ENCODE assay signal across 8 mouse cellular contexts in genomic region chr4:111327760-111328373, GRCm38 (mm10).
DNase-seq lines count a peak whose midpoint lies in the region; ATAC-seq and TF ChIP-seq lines count a peak whose summit lies in the region.

No protein-coding gene starts in this region.

- no peak overlapping the region for H3K27ac ChIP-seq in heart, postnatal 0 days (ENCODE audit: low read depth)
- no peak overlapping the region for H3K27ac ChIP-seq in embryonic facial prominence, embryonic 14.5 days (replicated peaks; ENCODE audit: low read depth, low read length)

- no peaks in the 10 kb centered on the region for H3K36me3 ChIP-seq in heart, postnatal 0 days (replicated peaks; ENCODE audit: control insufficient read depth, insufficient read depth, low read length)
- no peaks in the 10 kb centered on the region for H3K36me3 ChIP-seq in embryonic facial prominence, embryonic 14.5 days (ENCODE audit: control insufficient read depth, insufficient read depth, low read length)

- no peaks in the 10 kb centered on the region for H3K9me3 ChIP-seq in heart, postnatal 0 days (replicated peaks; ENCODE audit: control insufficient read depth, low read length)
- no peaks in the 10 kb centered on the region for H3K9me3 ChIP-seq in embryonic facial prominence, embryonic 14.5 days (ENCODE audit: control insufficient read depth, low read length)

- WGBS in heart, postnatal 0 days: 48% methylated on average over 11 of the region's 11 CpGs
- 57% methylated on average over 11 of the region's 11 CpGs for WGBS in embryonic facial prominence, embryonic 14.5 days

- H3K4me3 ChIP-seq in heart, postnatal 0 days (ENCODE audit: low read depth, low read length): no peak overlapping the region
- no peak overlapping the region for H3K4me3 ChIP-seq in embryonic facial prominence, embryonic 14.5 days (ENCODE audit: low read depth, low read length)

- H3K9ac ChIP-seq in heart, postnatal 0 days (replicated peaks; ENCODE audit: low read depth, low read length): no peak overlapping the region
- H3K9ac ChIP-seq in embryonic facial prominence, embryonic 14.5 days (ENCODE audit: low read depth, low read length): no peak overlapping the region

- TF ChIP-seq CTCF in heart, postnatal 0 days (IDR thresholded peaks at IDR 0.05; ENCODE audit: low read depth): peak; percentile 78

- ATAC-seq in heart, postnatal 0 days (ENCODE audit: insufficient read depth, low read depth): no peak
- no peak for ATAC-seq in embryonic facial prominence, embryonic 14.5 days (ENCODE audit: low read depth)

- no peaks in the 10 kb centered on the region for H3K4me1 ChIP-seq in heart, postnatal 0 days (ENCODE audit: control insufficient read depth, insufficient read depth)
- H3K4me1 ChIP-seq in embryonic facial prominence, embryonic 14.5 days (ENCODE audit: control insufficient read depth, insufficient read depth, low read length): peaks cover 8% of the 10 kb centered on the region

- no peak overlapping the region for H3K4me2 ChIP-seq in heart, postnatal 0 days (ENCODE audit: low read depth, low read length)
- H3K4me2 ChIP-seq in embryonic facial prominence, embryonic 14.5 days (ENCODE audit: low read depth, low read length): no peak overlapping the region

- intact Hi-C loops in left cerebral cortex, postnatal 25 days (cut with DNase I): loop anchor here (1.0 to 5.0 kb wide), 5 partner anchors 21 to 309 kb away; partner anchors contain the start of gene Bend5

- peak; percentile 33 for DNase-seq in heart, postnatal 0 days (ENCODE audit: low spot score)
- DNase-seq in heart, adult 11 months: no peak
- peak; percentile 10 for DNase-seq in thymus, postnatal 14 days
- no peak for DNase-seq in thymus, adult 18-20 months
- DNase-seq in embryonic facial prominence, embryonic 14.5 days (ENCODE audit: low spot score): peak; percentile 72
- DNase-seq in left cerebral cortex, postnatal 25 days (ENCODE audit: low spot score in 2 of 2): peak; percentile 66 to 75
- peak; percentile 46 for DNase-seq in retina, postnatal 7 days (ENCODE audit: low read depth, low spot score)
- no peak for DNase-seq in gastrocnemius, postnatal 25 days

- TF ChIP-seq EP300 in heart, postnatal 0 days (IDR thresholded peaks at IDR 0.05; ENCODE audit: low read depth): no peak

- no peaks in the 10 kb centered on the region for H3K27me3 ChIP-seq in heart, postnatal 0 days (ENCODE audit: control insufficient read depth, insufficient read depth, low read length)
- H3K27me3 ChIP-seq in embryonic facial prominence, embryonic 14.5 days (replicated peaks; ENCODE audit: control insufficient read depth, insufficient read depth, low read length): no peaks in the 10 kb centered on the region

Comparison
In these comparisons a context has a peak if more than half of its experiments do, and no peak if none do; other contexts are left out.
1. DNase-seq: peak in heart, postnatal 0 days (single experiment), thymus, postnatal 14 days (single experiment), embryonic facial prominence, embryonic 14.5 days (single experiment), left cerebral cortex, postnatal 25 days (2 of 2) and retina, postnatal 7 days (single experiment); none in heart, adult 11 months (single experiment), thymus, adult 18-20 months (0 of 2) and gastrocnemius, postnatal 25 days (single experiment).